Mouse (Mus musculus): ENCODE measurements at regions not wholly inside any gene's neighbourhood (a gene's known extent, or its start where the extent isn't known, plus 50 kb on each side); places are given as distances from the start of the nearest gene placed in this dataset.

DNA sequence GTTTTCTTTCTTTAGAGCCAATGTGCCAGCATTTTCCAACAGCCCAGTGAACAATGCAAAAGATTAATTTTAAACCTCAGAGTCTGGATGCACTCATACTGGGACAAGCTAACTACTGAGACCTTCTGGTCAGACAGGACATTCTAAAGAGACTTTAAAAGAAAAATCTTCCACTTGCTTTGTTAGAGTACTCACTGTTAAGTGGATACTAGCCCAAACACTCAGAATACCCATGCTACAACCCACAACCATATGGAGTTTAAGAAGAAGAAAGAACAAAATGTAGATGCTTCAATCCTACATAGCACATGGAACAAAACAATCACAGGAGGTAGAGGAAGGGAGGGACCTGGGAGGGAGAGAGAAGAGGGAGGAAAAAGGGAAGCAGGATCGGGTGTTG is 167.3 kb upstream of the Slc35b3 start:
- no peak for DNase-seq (ENCODE audit: low spot score in 2 of 2)

DNA sequence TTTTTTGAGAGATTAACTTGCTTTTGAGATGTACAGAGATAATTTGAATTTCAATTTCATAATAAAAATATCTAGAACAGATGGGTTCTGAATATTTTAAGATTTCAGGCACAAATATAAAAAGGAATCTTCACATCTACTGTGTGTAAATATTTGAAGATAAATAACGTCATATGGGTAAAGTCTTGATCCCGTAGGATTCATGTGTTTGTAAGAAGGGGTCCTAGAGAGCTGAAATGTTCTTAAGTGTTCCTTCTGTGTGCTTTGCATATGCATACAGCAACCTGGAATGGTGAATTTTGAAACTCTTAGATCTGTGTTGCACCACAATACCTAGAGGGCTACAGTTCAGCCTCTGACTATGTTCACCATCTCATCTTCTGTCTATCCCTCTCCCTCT is 131.4 kb upstream of the Slc35b3 start:
- no peak for DNase-seq (ENCODE audit: low spot score in 2 of 2)

DNA sequence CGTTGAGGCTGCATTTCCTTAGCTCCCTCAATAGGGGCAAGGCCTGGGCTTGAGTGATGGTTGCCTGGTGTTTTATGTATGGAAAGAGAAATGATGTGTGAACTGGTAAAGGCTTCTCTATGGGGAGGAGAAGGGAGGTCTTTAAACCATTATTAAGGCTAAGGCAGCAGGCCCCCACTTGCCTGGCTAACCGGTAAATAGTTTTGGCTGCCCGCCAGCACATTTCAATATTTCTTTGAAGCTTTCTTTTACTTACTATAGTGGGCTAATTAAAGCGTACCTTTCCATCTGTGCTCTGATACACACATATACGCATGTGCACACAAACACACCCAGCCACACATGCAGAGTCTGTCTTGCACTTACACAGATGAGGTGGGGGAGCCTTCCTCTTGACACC is 123.9 kb upstream of the Slc35b3 start:
- DNase-seq (ENCODE audit: low spot score in 2 of 2) = no peak

DNA sequence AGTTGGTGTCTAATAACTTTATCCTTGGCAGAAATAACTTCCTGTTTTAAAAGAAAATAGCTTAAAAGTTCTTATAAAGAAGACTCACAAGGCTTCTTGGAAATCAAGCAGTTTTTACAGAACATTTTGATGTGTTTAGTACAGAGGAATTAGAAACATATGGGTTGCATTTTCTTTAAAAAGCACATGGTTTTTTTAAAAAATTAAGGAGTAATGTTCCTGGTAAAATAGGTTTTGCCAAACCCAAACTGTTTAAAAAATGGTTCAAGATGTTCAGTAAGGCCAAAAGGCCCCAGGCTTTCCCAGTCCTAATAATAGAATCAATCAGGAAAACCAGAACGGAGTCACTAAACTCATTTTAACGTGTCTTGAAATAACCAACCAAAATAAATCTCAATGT is 113.5 kb upstream of the Slc35b3 start:
- no peak for DNase-seq (ENCODE audit: low spot score in 2 of 2)

DNA sequence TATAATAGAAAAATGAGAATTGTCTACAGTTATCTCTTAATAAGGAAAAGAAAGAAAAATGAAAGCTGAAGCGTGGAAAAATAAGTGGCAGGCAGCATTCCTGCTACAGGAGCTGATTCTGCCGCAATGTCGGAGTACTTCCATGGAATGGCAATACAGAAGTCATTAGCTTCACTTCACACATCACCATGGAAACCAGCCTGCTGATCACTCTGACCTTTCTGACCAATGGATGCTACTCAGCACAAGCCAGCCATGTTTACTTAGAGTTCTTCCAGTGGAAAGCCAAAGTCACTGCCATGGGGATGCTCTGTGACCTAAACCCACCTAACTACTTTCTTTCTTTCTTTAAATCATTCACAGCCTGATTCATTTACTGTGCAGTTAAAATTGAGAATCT is 71.6 kb upstream of the Slc35b3 start:
- no peak for DNase-seq (ENCODE audit: low spot score in 2 of 2)

DNA sequence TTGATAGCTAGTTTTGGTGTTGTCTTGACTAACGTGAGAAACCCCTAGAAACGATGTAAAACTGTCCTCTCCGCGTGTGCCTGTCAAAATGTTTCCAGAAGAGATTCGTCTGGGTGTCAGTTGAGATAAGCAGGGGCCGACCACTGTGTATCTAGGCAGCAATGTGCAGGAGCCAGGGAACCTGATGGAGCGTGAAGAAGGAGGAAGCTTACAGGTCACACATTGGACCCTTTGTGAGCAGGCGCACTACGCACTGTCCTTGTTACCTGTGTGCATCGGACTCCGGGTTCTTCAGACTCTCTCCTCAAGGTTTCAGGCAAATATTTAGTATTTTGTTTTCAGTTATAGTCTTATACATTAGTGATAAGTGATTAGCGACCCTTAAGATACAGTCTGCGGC is 59.5 kb upstream of the Slc35b3 start:
- no peak for DNase-seq (ENCODE audit: low spot score in 2 of 2)

DNA sequence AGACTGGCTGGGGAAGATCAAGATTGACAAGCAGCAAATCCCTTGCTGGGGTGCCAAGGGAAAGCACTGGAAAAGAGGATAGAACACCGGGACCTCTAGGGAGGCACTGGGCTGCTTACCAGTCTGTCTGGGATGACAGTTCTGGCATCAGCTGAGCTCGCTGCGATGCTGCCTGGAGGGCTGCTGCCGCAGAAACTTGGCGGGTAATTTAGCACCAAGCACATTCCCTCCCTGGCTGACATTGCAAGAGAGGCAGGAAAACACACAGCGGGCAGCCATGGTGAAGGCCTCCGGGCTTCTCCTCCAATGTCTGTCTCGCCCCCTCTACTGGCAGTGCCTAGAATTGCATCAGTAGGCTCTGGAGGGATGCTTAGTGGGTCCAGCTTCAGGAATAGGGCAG is 51.0 kb upstream of the Slc35b3 start:
- DNase-seq (ENCODE audit: low spot score in 2 of 2) = peak; percentile 29 to 65
